Mouse (Mus musculus) spleen, adult 2 months (tissue): ENCODE results near the gene Fam163b.

ENCODE experiments used
- CTCF ChIP-seq: fragments of 200-500 bp; IDR thresholded peaks from 2 replicates; pipeline ENCODE4 v1.5.1; 2011; ENCODE audit warnings: mild to moderate bottlenecking, inconsistent platforms; ENCODE audit not compliant: insufficient read depth, insufficient read length, insufficient replicate concordance; ENCODE audit errors: extremely low read depth
- POLR2A ChIP-seq: fragments of 200-500 bp; IDR thresholded peaks from 2 replicates; pipeline ENCODE4 v1.6.1; 2011; ENCODE audit warnings: low read depth, low read length, inconsistent platforms

DNA sequence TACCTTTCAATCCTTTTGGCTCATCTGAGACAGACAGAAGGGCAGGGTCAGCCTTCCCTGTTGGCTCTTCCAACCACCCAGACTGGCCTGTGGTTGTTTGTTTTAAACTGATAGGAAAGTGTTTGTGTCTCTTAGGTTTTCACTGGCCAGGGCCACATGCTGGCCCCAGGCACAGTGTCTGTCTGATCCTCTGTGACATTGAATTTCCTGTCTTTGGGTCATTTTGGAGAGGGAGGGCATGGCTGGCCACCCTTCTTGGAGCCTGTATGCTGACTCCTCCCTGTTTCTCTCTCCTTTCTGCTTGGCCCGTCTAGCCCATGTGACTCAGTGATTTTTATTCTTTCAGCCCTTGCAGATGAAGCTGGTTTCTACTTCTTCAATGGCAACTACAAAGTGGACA lies 53.1 kb downstream of the Fam163b start:
- TF ChIP-seq CTCF (no peak), POLR2A (no peak)
